Mouse (Mus musculus): ENCODE measurements around the gene Pacrg.

Gene Pacrg

GRCm38 (mm10) chr17:10840148-10840707 lies at the start of gene Pacrg, which contains the start of gene Prkn:
Gene Pacrg, minus strand, starts transcription at chr17:10840311.
Gene Prkn, plus strand, starts transcription at chr17:10840384.
- DNase-seq (ENCODE audit: extremely low spot score, low read depth, low spot score) = peak; percentile 96

GRCm38 (mm10) chr17:10887924-10888323 lies 47.8 kb upstream of the Pacrg start:
- DNase-seq (ENCODE audit: extremely low spot score, low read depth, low spot score) = no peak

GRCm38 (mm10) chr17:10882260-10882659 lies 42.1 kb upstream of the Pacrg start:
- DNase-seq (ENCODE audit: extremely low spot score, low read depth, low spot score) = no peak

- no peak for DNase-seq (ENCODE audit: extremely low spot score, low read depth, low spot score)
Observed at GRCm38 (mm10) chr17:10878986-10879385, 38.9 kb upstream of the Pacrg start.

GRCm38 (mm10) chr17:10874208-10875187 lies 34.4 kb upstream of the Pacrg start:
- no peak for DNase-seq (ENCODE audit: extremely low spot score, low read depth, low spot score)

- no peak for DNase-seq (ENCODE audit: extremely low spot score, low read depth, low spot score)
Observed at GRCm38 (mm10) chr17:10854207-10854606, 14.1 kb upstream of the Pacrg start.

GRCm38 (mm10) chr17:10840731-10841201 lies 655 bp upstream of the Pacrg start:
- DNase-seq (ENCODE audit: extremely low spot score, low read depth, low spot score) = peak; percentile 28

- DNase-seq (ENCODE audit: extremely low spot score, low read depth, low spot score) = no peak
Observed at GRCm38 (mm10) chr17:10818971-10819370, 21.1 kb downstream of the Pacrg start.

GRCm38 (mm10) chr17:10808571-10808970 lies 31.5 kb downstream of the Pacrg start:
- DNase-seq (ENCODE audit: extremely low spot score, low read depth, low spot score) = no peak

- no peak for DNase-seq (ENCODE audit: extremely low spot score, low read depth, low spot score)
Observed at GRCm38 (mm10) chr17:10807261-10807998, 32.7 kb downstream of the Pacrg start.

GRCm38 (mm10) chr17:10806692-10807091 lies 33.4 kb downstream of the Pacrg start:
- DNase-seq (ENCODE audit: extremely low spot score, low read depth, low spot score) = no peak

GRCm38 (mm10) chr17:10791661-10792060 lies 48.5 kb downstream of the Pacrg start:
- DNase-seq (ENCODE audit: extremely low spot score, low read depth, low spot score) = no peak

GRCm38 (mm10) chr17:10784401-10784920 lies 55.6 kb downstream of the Pacrg start:
- no peak for DNase-seq (ENCODE audit: extremely low spot score, low read depth, low spot score)

- no peak for DNase-seq (ENCODE audit: extremely low spot score, low read depth, low spot score)
Observed at GRCm38 (mm10) chr17:10776503-10776902, 63.6 kb downstream of the Pacrg start.

- DNase-seq (ENCODE audit: extremely low spot score, low read depth, low spot score) = no peak
Observed at GRCm38 (mm10) chr17:10774468-10774867, 65.6 kb downstream of the Pacrg start.

- DNase-seq (ENCODE audit: extremely low spot score, low read depth, low spot score) = no peak
Observed at GRCm38 (mm10) chr17:10772207-10772606, 67.9 kb downstream of the Pacrg start.

- peak; percentile 35 for DNase-seq (ENCODE audit: extremely low spot score, low read depth, low spot score)
Observed at GRCm38 (mm10) chr17:10769873-10770272, 70.2 kb downstream of the Pacrg start.

GRCm38 (mm10) chr17:10766735-10767406 lies 73.2 kb downstream of the Pacrg start:
- DNase-seq (ENCODE audit: extremely low spot score, low read depth, low spot score) = no peak

GRCm38 (mm10) chr17:10764343-10764742 lies 75.8 kb downstream of the Pacrg start:
- DNase-seq (ENCODE audit: extremely low spot score, low read depth, low spot score) = no peak

- DNase-seq (ENCODE audit: extremely low spot score, low read depth, low spot score) = no peak
Observed at GRCm38 (mm10) chr17:10757455-10757854, 82.7 kb downstream of the Pacrg start.
